ENCODE assay signal across 13 mouse cellular contexts in genomic region chr6:146686463-146687196, GRCm38 (mm10). TPM values are rescaled to one million over a fixed set of nuclear protein-coding genes. Genes with fewer than 3 reads are reported as not detected.
DNase-seq lines count a peak whose midpoint lies in the region; ATAC-seq lines count a peak whose summit lies in the region.
"Had no signal": no experiment of that assay in that cellular context is flagged by ENCODE, and none has a peak within 500 bp of the region (broad histone marks: within the 10 kb centered on the region; RNA-seq: fewer than 3 reads in every experiment).

No protein-coding gene starts in this region.

- WGBS in heart, embryonic 11.5 days (ENCODE audit: insufficient replicate concordance), result 46% methylated on average over 5 of the region's 5 CpGs
- WGBS in intestine, embryonic 15.5 days, result 59% methylated on average over 5 of the region's 5 CpGs

- H3K4me3 ChIP-seq in heart, embryonic 11.5 days (ENCODE audit: low read depth, low read length), result no peak overlapping the region
- H3K4me3 ChIP-seq in intestine, embryonic 15.5 days (replicated peaks), result no peak overlapping the region
- H3K4me3 ChIP-seq: embryonic facial prominence, embryonic 12.5 days; hindbrain, embryonic 10.5 days; left cerebral cortex, adult 2 months; liver, embryonic 13.5 days had no signal

- 0 out of 2 replicates have a peak overlapping the region, but pooled peaks have one; percentile 2 for H3K9ac ChIP-seq in heart, embryonic 11.5 days (ENCODE audit: low read depth, low read length)
- H3K9ac ChIP-seq in intestine, embryonic 15.5 days, result no peak overlapping the region
- H3K9ac ChIP-seq: embryonic facial prominence, embryonic 12.5 days; liver, embryonic 13.5 days had no signal

- H3K9me3 ChIP-seq in heart, embryonic 11.5 days (replicated peaks; ENCODE audit: control insufficient read depth, low read length), result no peaks in the 10 kb centered on the region; the same call in 1 of the 2 replicates
- no peaks in the 10 kb centered on the region for H3K9me3 ChIP-seq in intestine, embryonic 15.5 days
- H3K9me3 ChIP-seq: embryonic facial prominence, embryonic 12.5 days; liver, embryonic 13.5 days had no signal

- peak overlapping the region; percentile 95 for H3K27ac ChIP-seq in heart, embryonic 11.5 days (ENCODE audit: low read depth, low read length)
- H3K27ac ChIP-seq in intestine, embryonic 15.5 days, result no peak overlapping the region
- H3K27ac ChIP-seq: embryonic facial prominence, embryonic 12.5 days; hindbrain, embryonic 10.5 days; left cerebral cortex, adult 2 months; liver, embryonic 13.5 days had no signal

- intact Hi-C loops in heart, postnatal 36 days (cut with DNase I), result loop anchor here (1.0 kb wide), 2 partner anchors 23 to 38 kb away; partner anchors contain the start of gene Stk38l

- ATAC-seq in heart, embryonic 11.5 days (replicated peaks; ENCODE audit: insufficient number of reproducible peaks, low FRiP score, low TSS enrichment), result peak; percentile 54; the same call in 1 of the 2 replicates
- ATAC-seq in intestine, embryonic 15.5 days, result peak; percentile 53; the same call in 1 of the 2 replicates
- peak; percentile 92 for ATAC-seq in monocyte, adult 5-6 weeks (replicated peaks; ENCODE audit: insufficient number of reproducible peaks, low FRiP score, low TSS enrichment, poor library complexity, severe bottlenecking)
- ATAC-seq: forebrain, embryonic 14.5 days had no signal

- H3K27me3 ChIP-seq in heart, embryonic 11.5 days (ENCODE audit: control insufficient read depth, insufficient read depth, low read length), result no peaks in the 10 kb centered on the region
- H3K27me3 ChIP-seq in intestine, embryonic 15.5 days (replicated peaks), result no peaks in the 10 kb centered on the region
- H3K27me3 ChIP-seq: embryonic facial prominence, embryonic 12.5 days; liver, embryonic 13.5 days had no signal

- no peaks in the 10 kb centered on the region for H3K36me3 ChIP-seq in heart, embryonic 11.5 days (ENCODE audit: control insufficient read depth, insufficient read depth, low read length)
- no peaks in the 10 kb centered on the region for H3K36me3 ChIP-seq in intestine, embryonic 15.5 days
- H3K36me3 ChIP-seq: embryonic facial prominence, embryonic 12.5 days; hindbrain, embryonic 10.5 days; liver, embryonic 13.5 days had no signal

- no peak overlapping the region for H3K4me2 ChIP-seq in heart, embryonic 11.5 days
- H3K4me2 ChIP-seq in intestine, embryonic 15.5 days (replicated peaks), result no peak overlapping the region
- H3K4me2 ChIP-seq: embryonic facial prominence, embryonic 12.5 days; liver, embryonic 13.5 days had no signal

- DNase-seq in heart, postnatal 36 days, result no peak
- DNase-seq in MEL-GATA-1-ER (ENCODE audit: extremely low read depth, low read depth), result peak; percentile 78
- no peak for DNase-seq in right cerebral cortex, postnatal 4 days
- DNase-seq in thymus, postnatal 14 days, result no peak
- DNase-seq in thymus, postnatal 10 days (ENCODE audit: low spot score in 2 of 2), result no peak

- H3K4me1 ChIP-seq in heart, embryonic 11.5 days (ENCODE audit: control insufficient read depth, insufficient read depth, low read length), result 0 out of 2 replicates have a peak, but pooled peaks cover 14% of the 10 kb centered on the region
- H3K4me1 ChIP-seq in intestine, embryonic 15.5 days (replicated peaks), result no peaks in the 10 kb centered on the region
- H3K4me1 ChIP-seq: embryonic facial prominence, embryonic 12.5 days; hindbrain, embryonic 10.5 days had no signal

RNA-seq across cellular contexts. Expression of gene Stk38l, which starts 38.2 kb away (rescaled TPM):
- 42.4 and 46.7 TPM in 2 replicates for polyA plus RNA-seq in heart, embryonic 11.5 days (2014; fragmentation: Nextera tagmentation; extraction: Ambion mirVana)
- 10 to 100 TPM; 12.8 to 13.7 TPM for total RNA-seq in heart, postnatal 36 days (2021)
- polyA plus RNA-seq in intestine, embryonic 15.5 days (2015; fragmentation: Nextera tagmentation; extraction: Ambion mirVana), result 18.0 and 18.8 TPM in 2 replicates
- total RNA-seq in monocyte, adult 5-6 weeks (2017), result 11.4 to 19.1 TPM (median 18.1 TPM) in 3 replicates

RNA-seq across cellular contexts. Expression of gene Tm7sf3, which starts 44.0 kb away (rescaled TPM):
- 39.9 and 48.3 TPM in 2 replicates for polyA plus RNA-seq in heart, embryonic 11.5 days (2014; fragmentation: Nextera tagmentation; extraction: Ambion mirVana)
- total RNA-seq in heart, postnatal 36 days (2021), result 10 to 100 TPM; 15.8 to 18.0 TPM
- 28.2 and 32.5 TPM in 2 replicates for polyA plus RNA-seq in intestine, embryonic 15.5 days (2015; fragmentation: Nextera tagmentation; extraction: Ambion mirVana)
- total RNA-seq in monocyte, adult 5-6 weeks (2017), result 20.2 to 24.6 TPM (median 21.3 TPM) in 3 replicates

RNA-seq across cellular contexts. Expression of gene Med21, which starts 44.3 kb away (rescaled TPM):
- polyA plus RNA-seq in heart, embryonic 11.5 days (2014; fragmentation: Nextera tagmentation; extraction: Ambion mirVana), result 129 and 133 TPM in 2 replicates
- 10 to 100 TPM; 46.6 to 48.5 TPM for total RNA-seq in heart, postnatal 36 days (2021)
- polyA plus RNA-seq in intestine, embryonic 15.5 days (2015; fragmentation: Nextera tagmentation; extraction: Ambion mirVana), result 124 and 128 TPM in 2 replicates
- total RNA-seq in monocyte, adult 5-6 weeks (2017), result 67.9 to 97.9 TPM (median 85.9 TPM) in 3 replicates
